Mouse (Mus musculus): ENCODE measurements around the gene Prg3. TPM values are rescaled to one million over a fixed set of nuclear protein-coding genes. Genes with fewer than 3 reads are reported as not detected.

Gene Prg3
- polyA plus RNA-seq, 1 experiment: 0.88 TPM

DNA sequence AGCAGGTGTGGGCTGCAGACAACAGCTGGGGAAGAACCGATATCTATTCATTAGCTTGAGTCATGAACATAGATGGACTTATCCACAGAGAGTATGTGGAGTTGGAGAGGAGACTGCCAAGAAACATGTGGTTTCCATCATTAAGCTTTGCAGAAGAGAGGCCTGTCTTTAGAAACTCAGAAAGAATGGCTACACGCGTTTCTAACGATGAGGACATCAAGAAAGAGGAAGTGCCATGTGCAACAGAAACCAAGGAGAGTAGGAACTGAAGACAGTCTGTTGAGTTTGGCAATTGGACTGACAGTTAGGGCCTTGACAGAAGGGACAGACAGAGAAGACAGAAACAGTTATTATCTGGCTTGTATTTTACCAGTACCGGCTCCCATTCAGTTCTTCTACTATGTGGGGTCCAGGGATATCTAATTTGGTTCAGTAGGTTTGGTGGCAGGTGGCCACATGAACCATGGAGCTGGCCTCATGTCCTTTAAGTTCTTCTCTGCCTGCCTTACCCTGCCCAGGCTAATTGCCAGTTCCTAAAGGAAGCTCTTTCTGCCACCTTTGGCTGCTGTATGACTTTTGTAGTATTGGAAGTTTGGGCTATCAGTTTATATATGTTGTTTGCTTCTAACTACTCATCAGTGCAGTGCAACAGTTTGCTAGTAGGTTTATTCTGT is 20.6 kb upstream of the Prg3 start:
- no peaks in the 10 kb centered on the region for H3K36me3 ChIP-seq (ENCODE audit: control insufficient read depth, insufficient read depth, low read length)
- H3K4me3 ChIP-seq (ENCODE audit: control insufficient read depth, insufficient read depth, low read length): no peak overlapping the region
- WGBS: 37% methylated on average over 5 of the region's 5 CpGs
- H3K27me3 ChIP-seq (ENCODE audit: control insufficient read depth, insufficient read depth, low read length): no peaks in the 10 kb centered on the region
- TF ChIP-seq CTCF (IDR thresholded peaks at IDR 0.05; ENCODE audit: borderline replicate concordance, control insufficient read depth, extremely low read depth, insufficient read depth, low read length, poor library complexity): no peak
- no peak for TF ChIP-seq POLR2A (IDR thresholded peaks at IDR 0.05; ENCODE audit: control insufficient read depth, extremely low read depth, insufficient read depth, low read length, poor library complexity)
- no peak overlapping the region for H3K27ac ChIP-seq (ENCODE audit: control insufficient read depth, insufficient read depth, low read length)
- no peak for DNase-seq
- H3K4me1 ChIP-seq (replicated peaks; ENCODE audit: control insufficient read depth, insufficient read depth, low read length): peaks cover 15% of the 10 kb centered on the region

DNA sequence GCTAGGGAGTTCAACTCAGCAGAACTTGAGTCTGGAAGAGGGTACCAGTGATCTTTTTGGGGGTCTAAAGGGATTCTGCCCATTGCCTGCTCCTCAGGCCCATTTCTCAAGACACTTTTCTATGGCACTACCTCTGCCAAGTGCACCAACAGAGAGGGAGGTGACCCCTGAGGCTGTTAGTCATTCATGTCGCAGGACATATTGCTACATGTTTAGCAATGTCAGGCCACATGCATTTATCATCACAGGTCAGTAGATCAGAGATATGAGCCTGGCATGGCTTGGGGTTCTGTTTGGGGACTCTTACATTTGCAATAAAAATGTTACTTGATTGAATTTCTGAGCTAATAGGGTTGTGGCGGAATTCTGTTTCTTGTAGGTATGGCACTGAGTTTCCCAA is 12.4 kb upstream of the Prg3 start:
- Histone ChIP-seq H3K4me3 (ENCODE audit: control insufficient read depth, insufficient read depth, low read length) (no peak overlapping the region), H3K27ac (ENCODE audit: control insufficient read depth, insufficient read depth, low read length) (no peak overlapping the region), H3K27me3 (ENCODE audit: control insufficient read depth, insufficient read depth, low read length) (no peaks in the 10 kb centered on the region), H3K4me1 (replicated peaks; ENCODE audit: control insufficient read depth, insufficient read depth, low read length) (no peaks in the 10 kb centered on the region), H3K36me3 (ENCODE audit: control insufficient read depth, insufficient read depth, low read length) (no peaks in the 10 kb centered on the region)
- WGBS: 95% methylated on average over 2 of the region's 2 CpGs
- TF ChIP-seq CTCF (IDR thresholded peaks at IDR 0.05; ENCODE audit: borderline replicate concordance, control insufficient read depth, extremely low read depth, insufficient read depth, low read length, poor library complexity) (no peak), POLR2A (IDR thresholded peaks at IDR 0.05; ENCODE audit: control insufficient read depth, extremely low read depth, insufficient read depth, low read length, poor library complexity) (no peak)
- no peak for DNase-seq

- 81% methylated on average over 1 of the region's 1 CpGs for WGBS
- Histone ChIP-seq H3K27me3 (ENCODE audit: control insufficient read depth, insufficient read depth, low read length) (no peaks in the 10 kb centered on the region), H3K36me3 (ENCODE audit: control insufficient read depth, insufficient read depth, low read length) (no peaks in the 10 kb centered on the region), H3K27ac (ENCODE audit: control insufficient read depth, insufficient read depth, low read length) (no peak within 1 kb of the TSS), H3K4me1 (replicated peaks; ENCODE audit: control insufficient read depth, insufficient read depth, low read length) (no peaks in the 10 kb centered on the region), H3K4me3 (ENCODE audit: control insufficient read depth, insufficient read depth, low read length) (no peak within 1 kb of the TSS)
- DNase-seq: no peak
- TF ChIP-seq POLR2A (IDR thresholded peaks at IDR 0.05; ENCODE audit: control insufficient read depth, extremely low read depth, insufficient read depth, low read length, poor library complexity) (no peak), CTCF (IDR thresholded peaks at IDR 0.05; ENCODE audit: borderline replicate concordance, control insufficient read depth, extremely low read depth, insufficient read depth, low read length, poor library complexity) (no peak)
Measured at GRCm38 (mm10) chr2:84980188-84980587, 7.8 kb upstream of the Prg3 start, which contains the start of gene Prg2. Gene Prg2 (plus strand): TSS chr2:84980461.

DNA sequence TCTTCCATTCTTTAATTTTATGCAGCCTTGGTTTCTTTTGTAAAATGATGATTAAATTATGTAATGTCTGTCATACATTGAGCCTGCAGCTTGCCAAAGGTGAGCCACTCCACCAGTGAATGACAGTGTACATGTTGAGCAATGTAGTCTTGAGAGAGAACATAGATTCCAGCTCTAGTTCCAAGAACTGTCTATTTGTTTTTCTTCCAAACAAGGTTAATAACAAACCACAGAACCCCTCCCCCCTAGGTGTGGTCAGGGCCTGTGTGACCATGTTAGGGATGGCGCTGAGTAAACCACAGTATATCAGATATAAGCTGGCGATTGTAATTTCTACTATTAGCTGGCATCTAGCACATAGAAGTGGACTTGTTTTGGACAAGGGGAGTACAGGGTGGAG is 8.4 kb downstream of the Prg3 start:
- 38% methylated on average over 2 of the region's 2 CpGs for WGBS
- no peak for TF ChIP-seq POLR2A (IDR thresholded peaks at IDR 0.05; ENCODE audit: control insufficient read depth, extremely low read depth, insufficient read depth, low read length, poor library complexity)
- TF ChIP-seq CTCF (IDR thresholded peaks at IDR 0.05; ENCODE audit: borderline replicate concordance, control insufficient read depth, extremely low read depth, insufficient read depth, low read length, poor library complexity): no peak
- no peak overlapping the region for H3K27ac ChIP-seq (ENCODE audit: control insufficient read depth, insufficient read depth, low read length)
- H3K36me3 ChIP-seq (ENCODE audit: control insufficient read depth, insufficient read depth, low read length): no peaks in the 10 kb centered on the region
- H3K27me3 ChIP-seq (ENCODE audit: control insufficient read depth, insufficient read depth, low read length): no peaks in the 10 kb centered on the region
- H3K4me3 ChIP-seq (ENCODE audit: control insufficient read depth, insufficient read depth, low read length): no peak overlapping the region
- H3K4me1 ChIP-seq (replicated peaks; ENCODE audit: control insufficient read depth, insufficient read depth, low read length): no peaks in the 10 kb centered on the region
- DNase-seq: no peak

GRCm38 (mm10) chr2:84999486-85000181 is 11.6 kb downstream of the Prg3 start:
- Histone ChIP-seq H3K27me3 (ENCODE audit: control insufficient read depth, insufficient read depth, low read length) (no peaks in the 10 kb centered on the region), H3K4me3 (ENCODE audit: control insufficient read depth, insufficient read depth, low read length) (no peak overlapping the region), H3K4me1 (replicated peaks; ENCODE audit: control insufficient read depth, insufficient read depth, low read length) (no peaks in the 10 kb centered on the region), H3K36me3 (ENCODE audit: control insufficient read depth, insufficient read depth, low read length) (no peaks in the 10 kb centered on the region), H3K27ac (ENCODE audit: control insufficient read depth, insufficient read depth, low read length) (no peak overlapping the region)
- no peak for TF ChIP-seq CTCF (IDR thresholded peaks at IDR 0.05; ENCODE audit: borderline replicate concordance, control insufficient read depth, extremely low read depth, insufficient read depth, low read length, poor library complexity)
- no peak for TF ChIP-seq POLR2A (IDR thresholded peaks at IDR 0.05; ENCODE audit: control insufficient read depth, extremely low read depth, insufficient read depth, low read length, poor library complexity)
- WGBS: 80% methylated on average over 3 of the region's 3 CpGs
- no peak for DNase-seq

DNA sequence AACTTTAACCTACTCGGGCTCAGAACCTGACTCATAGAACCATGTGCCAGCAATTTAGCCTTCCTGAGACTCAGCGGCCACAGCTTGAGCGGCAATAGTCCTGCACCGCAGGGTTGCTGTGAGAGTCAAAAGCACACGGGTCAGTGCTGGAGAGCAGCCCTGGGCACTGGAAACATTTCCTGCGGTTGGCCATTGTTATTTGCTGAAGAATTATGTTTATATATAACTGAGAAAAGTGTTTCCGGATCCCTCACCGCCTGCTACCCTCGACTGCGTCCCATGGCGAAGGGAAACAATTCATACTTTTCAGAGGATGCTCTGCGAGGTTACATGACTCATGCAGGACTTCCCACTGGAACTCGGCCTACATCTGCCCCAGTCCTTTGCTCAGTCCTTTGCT is 13.5 kb downstream of the Prg3 start:
- DNase-seq: no peak
- no peaks in the 10 kb centered on the region for H3K36me3 ChIP-seq (ENCODE audit: control insufficient read depth, insufficient read depth, low read length)
- WGBS: 90% methylated on average over 13 of the region's 13 CpGs
- H3K4me1 ChIP-seq (replicated peaks; ENCODE audit: control insufficient read depth, insufficient read depth, low read length): no peaks in the 10 kb centered on the region
- no peaks in the 10 kb centered on the region for H3K27me3 ChIP-seq (ENCODE audit: control insufficient read depth, insufficient read depth, low read length)
- TF ChIP-seq POLR2A (IDR thresholded peaks at IDR 0.05; ENCODE audit: control insufficient read depth, extremely low read depth, insufficient read depth, low read length, poor library complexity) (no peak), CTCF (IDR thresholded peaks at IDR 0.05; ENCODE audit: borderline replicate concordance, control insufficient read depth, extremely low read depth, insufficient read depth, low read length, poor library complexity) (no peak)
- H3K4me3 ChIP-seq (ENCODE audit: control insufficient read depth, insufficient read depth, low read length): no peak overlapping the region
- H3K27ac ChIP-seq (ENCODE audit: control insufficient read depth, insufficient read depth, low read length): no peak overlapping the region

All from thymus, adult 2 months (tissue).